Mouse (Mus musculus): ENCODE data around the gene Dclk1.

The Dclk1 gene

DNA sequence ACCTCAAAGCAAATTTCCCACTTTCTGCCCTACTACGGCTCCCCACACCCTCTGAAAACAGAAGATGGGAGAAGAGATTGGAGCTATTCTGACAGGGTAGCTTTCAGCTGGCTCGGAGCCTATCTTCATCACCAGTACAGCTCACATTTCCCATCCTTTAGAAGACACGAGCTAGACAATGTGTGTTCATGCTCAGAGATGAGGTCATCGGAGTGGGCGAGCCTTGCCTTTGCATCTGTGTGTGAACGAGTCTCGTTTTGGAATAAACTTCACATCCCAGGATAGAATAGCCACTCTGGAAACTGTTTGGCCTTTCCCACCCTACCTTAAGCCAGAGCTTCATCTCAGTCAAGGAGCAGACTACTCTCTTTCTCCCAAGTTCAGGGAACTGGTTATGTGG, 95.5 kb downstream of the Dclk1 start:
- no peak for DNase-seq

DNA sequence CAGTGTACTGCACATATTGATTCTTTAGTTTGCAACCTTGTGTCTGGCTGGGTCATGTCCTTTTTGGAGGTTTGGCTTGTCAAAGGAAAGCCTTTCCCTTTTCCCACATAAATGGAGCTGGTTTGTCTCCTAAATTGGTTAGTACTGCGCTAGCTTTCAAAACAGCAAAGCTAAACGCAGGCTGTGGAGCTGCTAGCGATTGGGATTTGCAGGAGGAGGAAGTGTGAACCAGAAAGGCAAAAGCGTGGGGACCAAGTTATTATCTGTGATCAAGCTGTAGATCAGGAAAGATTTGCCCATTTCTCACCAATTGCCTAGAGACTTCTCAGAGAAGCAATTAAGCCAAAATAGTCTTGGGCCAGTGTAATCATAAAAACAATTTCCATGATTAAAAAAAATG, 100.3 kb downstream of the Dclk1 start:
- DNase-seq, result no peak

DNA sequence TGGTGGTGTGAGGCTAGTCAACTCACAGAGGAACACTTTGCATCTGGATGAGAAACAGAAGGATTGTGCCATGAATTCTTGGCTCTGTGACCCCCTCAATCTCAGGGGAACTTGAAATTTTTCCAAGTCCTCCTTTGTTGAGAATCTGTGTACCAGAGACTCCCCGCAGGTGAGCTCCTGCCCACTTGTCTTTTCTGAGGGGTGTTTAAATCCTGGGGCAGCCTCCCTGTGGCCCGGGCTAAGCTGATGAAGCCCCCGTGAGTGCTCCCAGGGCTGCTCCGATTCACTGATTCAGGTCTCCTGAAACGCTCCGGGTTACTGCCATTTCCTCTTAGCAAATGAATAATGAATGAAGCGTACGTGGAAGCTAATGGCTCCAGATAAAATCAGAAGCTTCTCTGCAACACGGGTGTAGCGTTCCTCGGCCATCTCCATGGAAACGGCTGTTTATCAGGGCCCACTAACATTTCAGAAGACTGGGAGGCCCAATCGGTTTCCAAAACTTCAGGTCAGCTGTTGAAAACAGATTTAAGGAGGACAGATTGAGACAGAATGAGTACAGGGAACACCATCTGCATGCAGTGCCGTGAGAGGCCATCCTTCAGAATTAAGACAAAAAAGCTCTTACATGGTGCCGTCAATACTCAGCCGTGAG, 105.3 kb downstream of the Dclk1 start:
- no peak for DNase-seq

DNA sequence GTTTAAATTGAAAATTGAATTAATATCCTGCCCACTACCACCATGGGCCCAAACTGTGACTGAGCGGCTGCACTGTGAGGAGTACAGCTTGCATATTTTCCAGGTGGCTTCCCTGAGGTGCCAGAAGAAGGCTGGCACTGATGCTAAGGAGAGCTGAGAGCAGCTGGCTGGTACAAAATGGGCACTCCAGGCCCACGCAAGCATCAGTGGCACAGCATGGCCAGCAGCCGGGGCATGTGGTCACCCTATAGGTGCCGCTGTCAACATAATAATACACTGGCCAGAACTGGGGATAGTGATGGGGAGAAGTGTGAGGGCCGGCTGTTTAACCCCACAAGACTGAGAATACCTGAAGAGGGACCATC, 105.8 kb downstream of the Dclk1 start:
- no peak for DNase-seq

DNA sequence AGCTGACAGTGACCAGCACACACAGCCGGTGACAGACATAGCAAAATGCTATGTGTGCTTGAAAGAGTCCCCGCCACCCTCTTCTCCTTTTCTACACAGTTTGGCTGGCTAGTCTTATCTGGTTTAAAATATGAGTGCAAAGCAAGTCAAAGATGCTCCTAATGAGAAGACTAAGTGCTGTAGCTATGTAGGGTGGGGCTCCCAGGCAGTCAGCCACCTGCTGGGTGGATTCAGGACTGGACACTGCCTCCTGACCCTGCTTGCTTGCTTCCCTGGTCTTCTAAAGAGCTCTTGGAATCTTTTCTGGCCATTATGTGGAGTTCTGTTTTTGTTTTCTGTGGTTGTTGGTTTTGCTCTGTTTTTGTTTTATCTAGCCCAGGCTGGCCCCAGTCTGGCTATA, 108.0 kb downstream of the Dclk1 start:
- no peak for DNase-seq

DNA sequence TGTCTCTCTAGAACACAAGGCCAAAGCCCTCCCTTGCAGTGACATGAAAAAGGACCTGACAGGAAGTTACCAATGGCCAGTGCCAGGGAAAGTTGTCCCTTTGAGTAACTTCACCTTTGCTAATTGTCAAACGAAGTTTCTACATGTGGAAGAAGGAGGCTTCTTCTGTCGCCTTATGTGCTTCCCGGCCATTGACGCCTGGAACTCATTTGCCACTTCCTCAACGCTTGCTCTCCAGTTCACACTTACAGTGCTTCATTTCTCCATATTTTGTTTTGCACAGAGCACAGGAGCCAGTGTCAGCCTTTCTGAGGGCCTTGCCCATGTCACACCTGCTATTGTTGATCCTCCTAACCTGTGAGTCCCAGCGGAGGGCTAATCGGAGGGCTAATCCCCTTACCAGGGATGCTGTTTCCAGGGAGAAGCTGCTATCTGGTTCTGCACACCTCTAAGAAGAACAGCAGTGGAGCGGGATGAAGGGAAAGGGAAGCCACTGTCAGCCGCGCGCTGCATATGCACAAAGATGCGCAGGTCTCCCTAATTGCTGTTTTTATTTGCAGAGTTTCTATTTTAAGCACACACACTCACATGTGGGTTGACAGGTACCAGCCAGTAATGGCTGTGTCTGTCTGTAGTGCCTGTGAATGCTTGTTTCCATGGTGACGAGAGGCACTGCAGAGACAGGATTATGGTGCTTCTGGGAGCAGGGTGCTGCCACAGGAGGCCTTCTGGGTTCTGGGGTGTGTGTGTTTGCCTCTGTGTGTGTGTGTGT, 109.3 kb downstream of the Dclk1 start:
- no peak for DNase-seq

DNA sequence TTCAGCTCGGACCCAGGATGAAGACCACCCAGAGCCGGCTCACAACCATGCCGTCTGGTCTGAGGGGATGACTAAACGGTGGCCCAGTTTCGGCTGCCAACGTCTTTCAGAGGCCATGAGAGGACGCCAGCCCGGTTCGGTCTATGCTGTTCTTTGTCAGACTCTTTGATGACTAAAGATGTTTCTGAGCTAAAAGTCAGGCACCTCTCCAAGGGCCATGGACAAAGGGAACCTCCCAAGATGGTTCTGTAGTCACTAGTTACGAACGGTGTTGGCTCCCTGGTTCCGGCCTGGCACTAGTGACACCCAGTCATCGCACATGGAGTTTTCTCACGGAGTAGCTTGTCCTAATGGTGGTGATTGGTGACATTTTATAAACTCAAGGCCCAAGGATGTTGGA, 110.4 kb downstream of the Dclk1 start:
- DNase-seq, result no peak

DNA sequence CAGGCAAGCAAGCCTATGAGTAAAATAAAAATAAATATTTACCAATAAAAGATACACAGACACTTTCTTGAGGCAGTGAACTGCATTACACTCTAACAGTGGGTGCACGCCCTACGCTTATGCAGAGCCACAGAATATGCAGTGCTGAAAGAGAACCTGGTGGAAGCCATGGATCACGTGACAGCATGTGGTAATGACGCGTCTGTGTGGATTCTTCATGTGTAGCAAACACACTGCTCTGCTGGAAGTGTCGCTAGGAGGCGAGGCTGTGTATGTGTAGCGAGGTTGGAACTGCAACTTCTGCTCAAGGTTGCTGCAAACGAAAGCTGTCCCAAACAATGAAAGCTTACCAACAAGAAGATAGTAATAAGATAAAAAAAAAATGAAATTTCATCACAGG, 111.0 kb downstream of the Dclk1 start:
- DNase-seq, result no peak

DNA sequence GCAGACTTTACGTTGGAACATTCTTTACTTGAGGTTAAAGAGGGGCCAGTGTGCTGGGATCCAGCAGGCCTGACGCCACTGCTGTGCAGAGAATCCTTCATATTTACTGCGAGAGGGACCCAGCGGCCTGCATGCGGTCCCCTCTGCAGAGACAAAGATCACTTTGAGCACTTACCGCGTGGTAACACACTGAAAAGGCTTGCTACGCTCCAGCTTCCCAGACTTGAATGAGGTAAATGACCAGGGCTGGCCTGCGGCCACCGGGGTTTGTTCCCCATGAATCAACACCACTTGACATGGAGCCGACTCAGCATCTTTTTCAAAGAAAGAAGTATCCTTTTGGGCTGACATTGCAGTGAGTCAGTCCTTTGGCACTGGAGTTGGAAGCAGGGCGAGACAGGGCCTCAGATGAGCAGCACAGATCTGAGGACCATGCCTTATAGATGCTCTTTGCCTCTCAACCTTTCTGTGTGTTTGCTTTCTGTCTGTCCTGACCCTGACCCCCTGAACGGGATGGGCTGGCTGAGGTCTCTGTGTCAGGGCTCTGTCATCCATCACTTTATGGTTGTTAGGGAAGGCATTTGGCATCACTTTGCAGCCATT, 111.8 kb downstream of the Dclk1 start:
- peak; percentile 48 for DNase-seq

DNA sequence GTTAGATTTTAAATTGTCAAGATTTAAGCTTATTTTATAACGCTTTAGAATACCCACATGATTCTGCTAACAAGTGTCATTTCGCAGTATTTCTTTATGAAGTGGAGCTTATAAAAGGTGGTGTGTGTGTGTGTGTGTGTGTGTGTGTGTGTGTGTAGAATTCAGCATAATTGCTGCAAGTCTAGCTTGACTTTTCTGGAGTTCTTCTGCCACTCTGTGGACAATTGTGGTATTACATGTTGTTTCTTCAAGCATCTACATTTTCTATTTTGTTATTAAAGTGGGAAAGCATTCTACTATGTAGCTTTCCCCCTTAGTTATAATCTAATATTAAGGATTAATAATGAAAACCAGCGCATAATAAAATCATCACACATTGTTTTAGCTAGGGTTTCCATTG, 112.6 kb downstream of the Dclk1 start:
- peak; percentile 69 for DNase-seq

DNA sequence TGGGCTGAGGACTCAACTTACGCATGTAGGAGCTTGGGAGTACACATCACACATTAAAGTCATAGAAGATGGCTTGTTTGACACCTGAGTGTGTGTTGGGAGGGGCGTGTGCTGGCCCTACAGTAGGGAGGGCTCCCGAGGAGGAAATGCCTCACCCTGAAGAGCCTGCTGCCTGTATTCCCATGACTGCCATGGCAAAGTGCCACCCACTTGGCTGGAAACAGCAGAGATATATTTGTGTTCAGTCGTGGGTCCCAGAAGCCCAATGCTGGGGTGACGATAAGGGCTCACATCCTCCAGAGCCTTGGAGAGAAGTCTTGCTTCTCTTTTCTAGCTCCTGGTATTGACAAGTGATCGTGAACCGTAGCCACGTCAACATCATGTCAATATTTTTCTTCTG, 116.3 kb downstream of the Dclk1 start:
- no peak for DNase-seq

DNA sequence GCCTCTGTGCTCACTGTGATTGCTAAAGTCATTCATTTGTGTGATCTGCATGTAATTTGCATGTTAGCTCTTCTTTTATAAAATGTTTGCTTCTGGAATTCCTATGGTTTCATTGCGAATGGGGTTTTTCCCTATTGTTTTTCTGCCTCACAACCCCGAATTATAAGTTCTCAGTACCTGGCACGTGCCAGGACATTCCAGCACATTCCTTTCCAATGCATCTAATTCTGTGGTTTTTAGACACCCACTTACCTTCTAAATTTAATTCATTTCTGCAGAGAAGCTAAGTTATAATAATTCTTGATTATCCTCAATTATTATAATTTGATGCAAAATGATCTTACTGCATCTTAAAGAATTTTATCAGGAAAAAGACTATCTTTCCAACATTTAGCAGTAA, 118.7 kb downstream of the Dclk1 start:
- DNase-seq, result no peak

DNA sequence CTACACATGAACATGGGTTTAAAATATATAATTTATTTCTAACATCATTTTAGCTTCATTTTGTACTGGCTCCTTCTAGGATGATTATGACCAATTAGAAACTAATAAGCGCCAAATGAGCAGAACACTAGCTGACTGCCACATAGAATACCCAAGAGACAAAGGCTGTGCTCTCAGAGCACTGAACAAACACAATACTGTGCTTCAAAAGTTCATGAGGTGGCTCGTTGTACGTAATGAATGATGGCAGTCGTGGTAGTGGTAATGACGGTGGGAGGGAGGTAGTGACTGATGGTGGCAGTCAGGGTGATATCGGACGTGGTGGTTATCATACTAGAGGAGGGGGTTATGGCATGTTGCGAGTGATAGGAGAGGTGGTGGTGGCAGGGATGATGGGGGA, 125.0 kb downstream of the Dclk1 start:
- no peak for DNase-seq

DNA sequence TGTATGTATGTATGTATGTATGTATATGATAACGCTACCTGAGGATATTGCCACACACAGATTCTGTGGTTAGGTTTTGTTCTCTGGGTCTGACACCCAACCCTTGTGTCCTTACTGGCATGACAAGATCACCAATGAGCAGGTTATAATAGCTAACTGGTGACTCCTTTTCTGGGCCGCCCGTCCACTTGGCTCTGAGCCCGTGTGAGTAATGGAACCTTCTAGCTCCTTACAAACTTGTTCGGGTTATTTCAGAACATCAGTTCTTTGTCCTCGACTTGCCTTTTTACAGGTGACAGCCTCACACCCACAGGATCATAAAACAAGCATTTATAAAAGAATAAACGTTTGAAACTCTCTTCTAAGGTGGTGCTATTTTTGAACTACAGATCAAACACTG, 127.0 kb downstream of the Dclk1 start:
- peak; percentile 5 for DNase-seq

DNA sequence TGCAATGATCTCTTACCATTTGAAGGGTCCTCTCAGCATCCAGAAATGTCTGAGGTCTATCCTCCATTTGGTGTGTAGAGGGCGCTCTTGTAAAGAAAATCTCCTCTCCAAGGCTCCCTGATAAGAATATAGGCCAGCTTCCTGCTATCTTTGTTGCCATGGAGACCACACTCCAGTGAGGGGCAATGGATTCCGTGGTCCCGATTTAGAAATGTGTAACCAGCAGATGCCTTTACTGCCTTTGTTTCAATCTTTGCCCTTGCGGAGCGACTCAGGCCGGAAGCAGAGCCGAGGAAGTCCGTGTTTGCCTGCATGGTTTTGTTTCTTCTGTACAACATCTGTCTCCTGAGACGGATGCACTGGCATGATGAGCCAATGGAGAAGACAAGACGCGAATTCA, 131.5 kb downstream of the Dclk1 start:
- peak; percentile 21 for DNase-seq

DNA sequence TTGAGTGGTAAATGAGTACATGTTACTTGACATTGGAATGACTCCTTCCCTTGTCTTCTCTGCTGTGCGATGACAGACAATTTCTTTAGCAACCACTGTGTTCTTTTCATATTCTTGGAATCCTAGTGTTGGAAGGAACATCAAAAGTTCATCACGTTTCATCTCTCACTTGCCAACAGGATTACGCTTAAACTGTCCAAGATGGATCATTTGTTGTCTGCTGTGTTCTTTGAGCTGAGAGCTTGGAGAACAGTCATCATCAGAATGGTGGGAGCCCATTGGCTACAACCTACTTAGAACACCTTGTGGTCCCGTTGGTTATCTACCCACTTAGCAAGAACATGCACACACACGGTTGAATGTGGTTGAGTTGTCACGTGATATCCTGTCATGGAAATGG, 136.4 kb downstream of the Dclk1 start:
- DNase-seq, result no peak

DNA sequence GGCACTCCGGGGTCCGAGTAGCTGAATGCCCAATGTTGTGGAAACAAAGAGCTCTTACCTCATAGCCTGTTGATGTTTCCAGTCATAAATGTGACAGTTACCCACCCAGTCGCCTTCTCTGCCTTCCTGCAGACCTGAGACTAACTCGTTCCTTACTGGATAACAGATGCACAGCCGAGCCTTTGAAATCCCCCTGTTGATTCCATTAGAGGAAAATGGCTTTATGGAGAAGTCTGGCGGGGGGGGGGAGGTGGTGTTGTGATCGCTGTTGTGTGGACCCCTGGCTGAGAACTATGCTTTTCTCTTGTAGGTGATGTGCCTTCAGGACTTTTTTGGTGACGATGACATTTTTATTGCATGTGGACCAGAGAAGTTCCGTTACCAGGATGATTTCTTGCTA, 138.3 kb downstream of the Dclk1 start:
- no peak for DNase-seq

DNA sequence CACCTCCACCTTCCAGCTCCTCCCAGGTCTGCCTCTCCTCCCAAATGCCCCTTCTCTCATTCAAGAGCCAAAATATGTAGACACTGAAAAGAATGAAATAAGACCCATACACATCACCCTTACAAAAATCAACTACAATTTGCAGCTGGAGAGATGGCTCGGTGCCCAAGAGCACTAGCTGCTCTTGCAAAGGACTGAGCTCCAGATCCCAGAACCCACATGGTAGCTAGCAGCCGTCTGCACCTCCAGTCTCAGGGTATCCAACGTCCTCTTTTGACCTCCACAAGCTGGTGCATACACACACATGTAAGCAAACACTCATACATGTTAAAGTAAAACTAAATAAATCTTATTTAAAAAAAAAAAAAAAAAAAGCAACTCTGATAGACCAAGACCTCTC, 150.4 kb downstream of the Dclk1 start:
- DNase-seq, result no peak

DNA sequence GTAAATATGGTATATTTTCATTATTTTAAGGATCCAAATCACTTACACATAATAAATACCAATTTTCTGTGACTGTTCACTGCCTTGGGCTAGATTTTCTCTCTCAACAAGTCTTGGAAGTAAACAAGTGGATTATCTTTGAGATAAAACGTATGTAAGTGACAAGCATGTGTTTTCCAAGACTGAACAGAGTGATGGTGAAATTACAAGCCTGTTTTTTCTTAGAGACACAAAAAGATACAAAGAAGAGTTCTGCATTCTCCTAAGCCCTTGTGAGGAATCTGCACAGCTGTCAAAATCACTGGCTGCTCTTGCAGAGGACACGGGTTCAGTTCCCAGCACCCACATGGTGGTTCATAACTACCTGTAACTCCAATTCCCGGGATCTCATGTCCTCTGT, 151.4 kb downstream of the Dclk1 start:
- DNase-seq, result no peak

DNA sequence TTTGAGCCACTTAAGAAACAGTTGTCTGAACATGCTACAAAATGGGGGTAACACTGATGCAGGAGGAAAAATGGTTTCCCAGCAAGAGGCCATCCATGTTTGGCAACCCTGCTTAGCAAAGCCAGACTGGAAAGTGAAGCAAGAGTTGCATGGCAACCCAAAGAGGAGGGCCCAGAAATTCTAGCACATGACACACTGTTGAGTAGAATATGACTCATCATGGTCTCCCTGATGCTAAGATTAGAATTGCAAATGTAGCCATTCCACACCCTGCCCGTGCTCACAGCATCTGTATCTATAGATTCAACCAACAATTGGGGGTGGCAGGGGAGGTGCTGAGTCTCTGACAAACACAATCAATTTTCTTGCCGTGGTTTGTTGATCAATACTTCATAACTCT, 154.6 kb downstream of the Dclk1 start:
- no peak for DNase-seq

DNA sequence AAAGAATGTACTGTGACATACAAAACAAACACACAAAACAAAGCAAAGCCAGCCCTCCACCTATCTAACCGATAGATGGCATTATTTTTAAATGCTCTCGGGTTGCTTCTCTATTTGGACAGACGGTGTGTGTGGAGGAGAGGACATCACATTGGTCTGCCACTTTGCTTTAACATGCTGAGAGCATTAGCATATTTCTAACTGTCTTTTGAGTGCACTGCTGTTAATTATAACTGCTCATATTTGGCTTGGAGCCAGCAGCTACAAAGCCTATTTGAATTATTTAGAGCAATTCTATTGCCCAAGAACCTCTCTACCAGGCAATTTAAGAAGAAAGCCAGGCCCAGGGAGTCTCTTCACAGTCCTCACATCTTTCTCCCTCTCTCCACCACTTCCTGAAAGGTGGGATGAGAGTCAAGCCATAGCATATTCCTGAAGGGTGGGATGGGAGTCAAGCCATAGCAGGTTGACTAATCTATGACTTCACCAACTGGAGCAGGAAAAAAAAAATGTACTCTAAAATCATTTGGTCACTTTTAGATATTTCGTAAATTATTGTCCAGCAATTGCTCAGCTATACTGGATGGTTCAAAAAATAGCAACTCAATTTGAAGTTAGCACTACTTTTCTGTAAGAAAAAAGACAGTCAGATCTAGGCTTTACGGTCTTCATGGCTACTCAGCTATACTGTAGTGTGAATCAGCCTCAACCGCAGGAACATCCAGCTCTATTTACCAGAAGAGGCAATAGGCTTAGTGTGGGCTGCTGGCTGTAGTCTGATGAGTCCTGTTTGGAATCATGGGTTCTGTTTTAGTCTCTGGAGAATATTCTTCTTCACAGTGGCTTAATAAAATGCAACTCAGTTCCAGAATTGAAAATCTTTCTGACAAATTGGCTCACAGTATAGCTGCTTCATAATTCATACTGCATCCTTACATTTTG, 155.9 kb downstream of the Dclk1 start:
- no peak for DNase-seq

DNA sequence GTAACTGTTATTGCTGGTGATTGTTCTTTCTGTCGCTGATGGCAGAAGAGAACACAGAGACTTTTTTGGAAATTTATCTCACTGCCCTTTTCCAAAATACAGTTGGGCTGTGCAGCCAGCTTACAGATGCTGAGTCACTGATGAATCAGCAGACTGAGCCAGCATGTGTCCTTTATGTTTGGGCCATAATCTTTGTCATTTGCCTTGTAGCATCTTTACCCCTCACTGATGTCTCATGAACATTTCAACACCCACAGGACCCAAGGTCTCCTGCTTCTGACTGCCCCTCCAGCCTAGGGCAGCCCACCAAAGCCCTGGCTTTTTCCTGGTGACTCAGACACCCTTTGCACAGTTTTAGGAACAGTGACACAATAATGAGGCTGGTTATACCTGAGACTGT, 159.1 kb downstream of the Dclk1 start:
- no peak for DNase-seq

DNA sequence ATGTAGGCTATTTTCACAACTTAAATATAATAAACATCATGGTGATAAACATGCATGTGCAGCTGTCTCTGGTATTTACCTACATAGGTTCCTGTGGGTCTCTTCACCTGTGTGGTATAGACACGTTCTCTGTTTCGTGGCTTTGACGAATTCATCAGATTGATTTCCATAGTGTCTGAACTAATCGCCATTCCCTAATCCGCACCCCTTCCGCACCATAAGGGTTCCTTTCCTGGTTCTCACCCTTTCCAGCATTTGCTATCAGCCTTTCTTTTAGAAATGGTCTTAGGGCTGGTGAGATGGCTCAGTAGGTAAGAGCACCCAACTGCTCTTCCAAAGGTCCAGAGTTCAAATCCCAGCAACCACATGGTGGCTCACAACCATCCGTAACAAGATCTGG, 162.6 kb downstream of the Dclk1 start:
- DNase-seq, result no peak

DNA sequence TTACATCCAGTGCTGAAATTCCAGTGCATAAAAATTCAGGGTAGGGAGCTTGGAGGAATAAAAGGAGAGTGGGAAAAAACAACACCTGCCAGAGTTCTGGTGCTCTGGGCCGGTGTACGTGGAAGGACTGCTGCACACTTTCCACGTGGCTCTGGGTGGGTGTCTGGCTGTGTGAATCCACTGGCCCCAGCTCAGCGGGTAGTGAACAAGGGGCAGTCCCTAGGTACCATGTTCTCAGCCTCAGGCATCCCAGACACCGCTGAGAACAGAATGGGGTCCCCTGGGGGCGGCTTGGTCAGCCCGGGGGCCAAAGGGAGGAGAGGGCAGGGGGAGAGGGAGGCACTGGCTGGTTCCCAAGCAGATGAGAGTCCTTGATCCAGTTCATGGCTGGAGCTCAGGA, 164.5 kb downstream of the Dclk1 start:
- DNase-seq, result no peak

Data from kidney, adult 9 months (tissue).